Mouse (Mus musculus) liver, embryonic 15.5 days (tissue): ENCODE results near the gene Abcg8. TPM values are rescaled to one million over a fixed set of nuclear protein-coding genes. Genes with fewer than 3 reads are reported as not detected.
A peak's percentile ranks its signal among the peaks of the same experiment; 100 is the strongest.

Source experiments
- ATAC-seq: fragments of 200-750 bp; cut with Nextera tagmentation; 2 replicates; pipeline ENCODE4 v1.8.0; 2017; ENCODE audit warnings: moderate number of reproducible peaks, mild to moderate bottlenecking, moderate library complexity; ENCODE audit not compliant: insufficient read depth
- H3K27ac ChIP-seq: fragments of 300-500 bp; sonication (generic); replicated peaks from 2 replicates; pipeline ENCODE4 v1.5.1; 2015; ENCODE audit warnings: mild to moderate bottlenecking, inconsistent platforms
- H3K27me3 ChIP-seq: fragments of 300-500 bp; sonication (generic); 2 replicates; pipeline ENCODE4 v1.6.1; 2015; ENCODE audit warnings: mild to moderate bottlenecking, inconsistent platforms
- H3K36me3 ChIP-seq: fragments of 300-500 bp; sonication (generic); replicated peaks from 2 replicates; pipeline ENCODE4 v1.6.1; 2015; ENCODE audit warnings: moderate library complexity, mild to moderate bottlenecking, inconsistent platforms
- H3K4me1 ChIP-seq: fragments of 300-500 bp; sonication (generic); replicated peaks from 2 replicates; pipeline ENCODE4 v1.6.1; 2015; ENCODE audit warnings: inconsistent platforms
- H3K4me2 ChIP-seq: fragments of 300-500 bp; sonication (generic); 2 replicates; pipeline ENCODE4 v1.6.1; 2015; ENCODE audit warnings: moderate library complexity, mild to moderate bottlenecking, inconsistent platforms
- H3K4me3 ChIP-seq: fragments of 300-500 bp; sonication (generic); replicated peaks from 2 replicates; pipeline ENCODE4 v1.5.1; 2015; ENCODE audit warnings: mild to moderate bottlenecking, inconsistent platforms
- H3K9ac ChIP-seq: fragments of 300-500 bp; sonication (generic); 2 replicates; pipeline ENCODE4 v1.6.1; 2015; ENCODE audit warnings: moderate library complexity, mild to moderate bottlenecking, inconsistent platforms
- H3K9me3 ChIP-seq: fragments of 300-500 bp; sonication (generic); replicated peaks from 2 replicates; pipeline ENCODE4 v1.6.1; 2016; ENCODE audit warnings: inconsistent platforms
- WGBS: fragments of 180-500 bp; shearing (Covaris S2); methylation state at CpG from one replicate; pipeline ENCODE4 v1.1.7; 2015; ENCODE audit warnings: mixed read lengths; ENCODE audit not compliant: insufficient replicate concordance; 5-methylcytosine and 5-hydroxymethylcytosine counted together
- polyA plus RNA-seq: library from polyadenylated mRNA; unstranded; fragments of >200 nt; fragmentation: Nextera tagmentation; extraction: Ambion mirVana; gene quantifications from 2 replicates; pipeline ENCODE4 v1.2.1, GENCODE M21; 2015

Gene Abcg8
- polyA plus RNA-seq, 1 experiment from 2014 or later = 0.56 TPM

- H3K9ac ChIP-seq = no peak overlapping the region
- no peak for ATAC-seq
- WGBS = 88% methylated on average over 12 of the region's 12 CpGs
Measured at GRCm38 (mm10) chr17:84731361-84731760, 55.3 kb downstream of the Abcg8 start.

GRCm38 (mm10) chr17:84732612-84733011 lies 56.5 kb downstream of the Abcg8 start:
- Histone ChIP-seq H3K9me3 (no peaks in the 10 kb centered on the region), H3K9ac (no peak overlapping the region), H3K4me3 (no peak overlapping the region), H3K27me3 (no peaks in the 10 kb centered on the region), H3K4me1 (peaks cover 44% of the 10 kb centered on the region), H3K4me2 (no peak overlapping the region), H3K27ac (no peak overlapping the region), H3K36me3 (peaks cover 33% of the 10 kb centered on the region)
- 85% methylated on average over 8 of the region's 8 CpGs for WGBS
- ATAC-seq = no peak

More at GRCm38 (mm10) chr17:84731361-84731760, 55.3 kb downstream of the Abcg8 start:
- H3K27ac ChIP-seq = 0 out of 2 replicates have a peak overlapping the region, but pooled peaks have one; percentile 39
- no peaks in the 10 kb centered on the region for H3K9me3 ChIP-seq
- no peaks in the 10 kb centered on the region for H3K27me3 ChIP-seq
- H3K36me3 ChIP-seq = peaks cover 42% of the 10 kb centered on the region
- no peak overlapping the region for H3K4me2 ChIP-seq
- H3K4me3 ChIP-seq = no peak overlapping the region
- peaks cover 39% of the 10 kb centered on the region for H3K4me1 ChIP-seq

- no peak overlapping the region for H3K9ac ChIP-seq
- H3K27me3 ChIP-seq = no peaks in the 10 kb centered on the region
- no peak for ATAC-seq
- H3K4me2 ChIP-seq = no peak overlapping the region
- WGBS = 74% methylated on average over 9 of the region's 9 CpGs
- H3K27ac ChIP-seq = no peak overlapping the region
- H3K4me1 ChIP-seq = peaks cover 16% of the 10 kb centered on the region; the same call in 1 of the 2 replicates
- peaks cover 19% of the 10 kb centered on the region for H3K36me3 ChIP-seq
- no peak overlapping the region for H3K4me3 ChIP-seq
- no peaks in the 10 kb centered on the region for H3K9me3 ChIP-seq
Measured at GRCm38 (mm10) chr17:84736719-84737118, 60.6 kb downstream of the Abcg8 start.

- Histone ChIP-seq H3K9me3 (no peaks in the 10 kb centered on the region), H3K4me2 (no peak overlapping the region), H3K36me3 (peaks cover 15% of the 10 kb centered on the region), H3K4me3 (no peak overlapping the region), H3K4me1 (peaks cover 14% of the 10 kb centered on the region; the same call in 1 of the 2 replicates), H3K27ac (peak overlapping the region; percentile 35), H3K27me3 (no peaks in the 10 kb centered on the region), H3K9ac (no peak overlapping the region)
- WGBS = 75% methylated on average over 9 of the region's 9 CpGs
- peak; percentile 87 for ATAC-seq
Measured at GRCm38 (mm10) chr17:84738073-84738797, 62.1 kb downstream of the Abcg8 start.

GRCm38 (mm10) chr17:84744256-84744655 lies 68.2 kb downstream of the Abcg8 start:
- 65% methylated on average over 4 of the region's 4 CpGs for WGBS
- H3K9me3 ChIP-seq = no peaks in the 10 kb centered on the region
- no peak for ATAC-seq
- H3K36me3 ChIP-seq = peaks cover 33% of the 10 kb centered on the region
- no peak overlapping the region for H3K27ac ChIP-seq
- 0 out of 2 replicates have a peak, but pooled peaks cover under 1% of the 10 kb centered on the region for H3K4me1 ChIP-seq
- H3K4me3 ChIP-seq = no peak overlapping the region
- no peaks in the 10 kb centered on the region for H3K27me3 ChIP-seq
- H3K9ac ChIP-seq = no peak overlapping the region
- H3K4me2 ChIP-seq = no peak overlapping the region

- WGBS = 76% methylated on average over 9 of the region's 9 CpGs
- ATAC-seq = no peak
- Histone ChIP-seq H3K27me3 (no peaks in the 10 kb centered on the region), H3K4me3 (no peak overlapping the region), H3K36me3 (peaks cover 36% of the 10 kb centered on the region), H3K27ac (no peak overlapping the region), H3K4me2 (no peak overlapping the region), H3K9me3 (no peaks in the 10 kb centered on the region), H3K4me1 (no peaks in the 10 kb centered on the region), H3K9ac (no peak overlapping the region)
Measured at GRCm38 (mm10) chr17:84745001-84745400, 68.9 kb downstream of the Abcg8 start.

- Histone ChIP-seq H3K36me3 (peaks cover 56% of the 10 kb centered on the region), H3K27me3 (no peaks in the 10 kb centered on the region), H3K9ac (no peak overlapping the region), H3K9me3 (no peaks in the 10 kb centered on the region), H3K4me2 (no peak overlapping the region), H3K4me3 (no peak overlapping the region), H3K4me1 (no peaks in the 10 kb centered on the region), H3K27ac (no peak overlapping the region)
- no peak for ATAC-seq
- WGBS = 72% methylated on average over 6 of the region's 6 CpGs
Measured at GRCm38 (mm10) chr17:84747212-84747611, 71.1 kb downstream of the Abcg8 start.

GRCm38 (mm10) chr17:84748152-84748682 lies 72.1 kb downstream of the Abcg8 start:
- H3K9me3 ChIP-seq = no peaks in the 10 kb centered on the region
- no peak for ATAC-seq
- 81% methylated on average over 9 of the region's 9 CpGs for WGBS
- H3K4me3 ChIP-seq = no peak overlapping the region
- no peak overlapping the region for H3K27ac ChIP-seq
- no peak overlapping the region for H3K4me2 ChIP-seq
- peaks cover 62% of the 10 kb centered on the region for H3K36me3 ChIP-seq
- H3K9ac ChIP-seq = no peak overlapping the region
- no peaks in the 10 kb centered on the region for H3K4me1 ChIP-seq
- no peaks in the 10 kb centered on the region for H3K27me3 ChIP-seq

- no peak for ATAC-seq
- Histone ChIP-seq H3K4me2 (no peak overlapping the region), H3K27me3 (no peaks in the 10 kb centered on the region), H3K4me1 (peaks cover under 1% of the 10 kb centered on the region; the same call in 1 of the 2 replicates), H3K9me3 (no peaks in the 10 kb centered on the region), H3K36me3 (peaks cover 66% of the 10 kb centered on the region), H3K27ac (no peak overlapping the region), H3K9ac (no peak overlapping the region), H3K4me3 (no peak overlapping the region)
- WGBS = 76% methylated on average over 8 of the region's 8 CpGs
Measured at GRCm38 (mm10) chr17:84749297-84749696, 73.2 kb downstream of the Abcg8 start.
